Mouse (Mus musculus): ENCODE measurements around the gene Hopx.
A peak's percentile ranks its signal among the peaks of the same experiment; 100 is the strongest.

Hopx gene

DNA sequence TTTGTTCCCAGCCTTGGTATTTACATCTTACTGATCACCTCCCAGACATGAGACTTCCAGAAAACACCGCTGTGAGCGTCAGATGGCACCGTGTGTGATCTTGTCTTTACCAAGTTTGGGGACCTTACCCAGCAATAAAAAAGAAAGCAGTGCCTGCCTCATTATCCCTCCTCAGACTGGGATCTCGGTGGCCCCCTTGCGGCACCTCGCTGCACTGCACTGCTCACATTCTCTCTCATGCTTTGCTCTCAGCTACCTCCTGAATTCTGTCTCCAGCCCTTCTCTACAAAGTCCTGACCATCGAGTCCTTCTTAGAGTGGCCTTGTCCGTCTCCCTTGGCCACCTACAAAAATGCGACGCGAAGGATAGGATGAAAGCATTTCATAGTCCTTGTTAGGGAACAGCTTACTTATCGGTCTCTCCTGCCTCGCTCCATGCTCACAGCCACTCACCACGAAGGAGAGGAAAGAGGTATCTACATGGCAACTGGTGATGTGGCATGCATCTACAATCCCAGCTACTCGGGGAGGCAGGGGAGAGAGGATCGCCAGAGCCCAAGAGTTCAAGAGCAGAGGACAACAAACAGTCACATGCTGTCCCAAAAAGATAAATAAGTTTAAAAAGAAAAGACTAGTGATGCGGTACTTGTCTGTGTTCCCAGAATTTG lies 53.4 kb downstream of the Hopx start:
- DNase-seq: peak; percentile 87

DNA sequence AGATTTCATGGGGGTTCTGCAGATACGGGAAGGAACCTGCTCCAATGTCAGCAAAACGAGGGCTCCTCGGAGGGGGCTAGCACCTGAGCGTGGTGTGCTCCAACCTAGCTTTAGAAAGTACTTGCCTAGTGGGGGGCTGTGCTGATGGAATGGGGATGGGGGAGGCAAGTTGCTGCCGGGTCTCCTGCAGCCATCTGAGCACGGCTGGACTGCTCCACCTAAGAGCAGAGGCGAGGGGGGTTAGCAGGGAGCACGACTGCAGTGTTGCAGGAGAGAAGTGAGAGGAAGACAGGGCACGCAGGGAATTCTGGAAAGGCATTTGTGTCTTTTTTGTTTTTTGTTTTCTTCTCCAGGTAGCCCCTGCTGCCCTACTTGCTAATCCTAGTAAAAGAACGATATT lies 54.6 kb downstream of the Hopx start:
- DNase-seq: no peak

DNA sequence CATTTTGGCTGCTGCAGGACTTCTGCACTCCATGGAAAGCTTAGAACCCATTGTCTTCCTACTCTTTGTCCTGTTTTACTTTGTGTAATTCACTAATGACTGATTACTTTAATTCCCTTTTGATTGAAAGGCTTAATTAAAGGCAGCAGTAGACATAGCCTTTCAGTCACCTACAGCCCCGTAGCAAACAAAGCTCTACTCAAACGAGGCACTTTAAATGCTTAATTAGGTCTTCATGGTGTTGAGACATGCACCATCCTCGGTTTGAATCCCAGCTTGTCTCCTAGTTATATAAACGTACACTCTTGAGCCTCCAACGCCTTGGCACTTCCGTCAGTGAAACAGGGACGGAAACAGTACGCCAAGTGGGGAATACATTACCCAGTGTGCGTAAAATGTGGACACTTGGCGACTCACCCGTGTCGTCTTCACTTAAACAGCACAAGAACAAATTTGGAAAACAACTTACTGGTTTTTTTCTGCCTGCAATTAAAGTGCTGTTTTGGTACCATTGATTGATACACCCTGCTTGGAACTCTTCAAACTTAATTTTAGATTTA lies 58.0 kb downstream of the Hopx start:
- DNase-seq: no peak

DNA sequence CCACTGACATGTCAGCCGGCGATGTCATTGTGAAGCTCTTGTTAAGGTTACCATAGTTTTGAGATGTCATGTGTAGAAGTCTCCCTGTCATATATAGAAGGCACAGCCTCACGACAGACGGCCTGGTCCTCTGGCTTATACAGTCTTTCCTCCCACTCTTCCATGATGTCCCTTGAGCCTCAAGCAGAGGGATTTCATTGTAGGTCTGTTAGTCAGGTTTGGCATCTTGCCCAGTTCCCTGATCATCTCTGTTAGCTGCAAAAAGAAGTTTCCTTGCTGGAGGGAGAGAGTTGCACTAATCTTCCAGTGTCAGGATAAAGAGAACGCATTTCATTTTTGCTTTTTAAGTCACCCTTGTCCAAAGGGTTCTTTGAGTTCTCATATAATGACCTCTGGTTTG lies 62.3 kb downstream of the Hopx start:
- DNase-seq: no peak

DNA sequence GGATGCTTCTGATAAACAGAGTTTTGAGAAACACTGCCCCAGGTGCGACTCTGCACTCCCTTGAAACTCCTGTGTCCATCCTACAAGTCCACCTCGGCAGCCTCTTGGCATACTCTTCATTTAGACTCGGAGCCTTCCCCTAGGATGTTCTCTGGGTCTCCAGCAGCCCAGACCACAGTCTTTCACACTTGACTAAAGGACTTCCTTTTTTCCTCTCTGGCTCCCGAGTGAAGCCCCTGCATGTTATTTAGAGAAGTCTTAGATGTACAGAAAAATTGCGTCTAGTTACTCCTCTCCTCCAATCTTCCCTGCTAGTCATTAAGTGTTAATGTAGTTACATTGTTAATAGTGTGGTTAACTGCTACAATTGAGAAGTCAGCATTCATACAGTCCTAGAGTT lies 70.6 kb downstream of the Hopx start:
- DNase-seq: no peak

DNA sequence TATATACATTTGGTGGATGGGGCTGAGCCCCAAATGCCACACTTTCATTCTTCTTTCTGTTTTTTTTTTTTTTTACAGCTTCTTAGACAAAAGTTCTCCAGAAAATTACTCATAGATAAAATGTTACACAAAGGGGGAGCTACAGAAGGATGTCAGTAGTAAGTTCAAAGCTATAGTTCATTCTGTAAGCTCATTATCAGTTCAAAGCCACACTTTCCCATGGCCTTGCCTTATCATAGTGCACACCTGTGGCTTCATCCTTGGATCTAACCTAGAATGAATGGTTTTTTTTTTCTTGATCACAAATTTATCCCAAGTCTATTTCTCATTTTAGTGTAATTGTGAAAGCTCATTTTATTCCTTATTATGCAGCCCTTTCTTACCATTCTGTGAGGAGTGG lies 75.5 kb downstream of the Hopx start:
- DNase-seq: no peak

DNA sequence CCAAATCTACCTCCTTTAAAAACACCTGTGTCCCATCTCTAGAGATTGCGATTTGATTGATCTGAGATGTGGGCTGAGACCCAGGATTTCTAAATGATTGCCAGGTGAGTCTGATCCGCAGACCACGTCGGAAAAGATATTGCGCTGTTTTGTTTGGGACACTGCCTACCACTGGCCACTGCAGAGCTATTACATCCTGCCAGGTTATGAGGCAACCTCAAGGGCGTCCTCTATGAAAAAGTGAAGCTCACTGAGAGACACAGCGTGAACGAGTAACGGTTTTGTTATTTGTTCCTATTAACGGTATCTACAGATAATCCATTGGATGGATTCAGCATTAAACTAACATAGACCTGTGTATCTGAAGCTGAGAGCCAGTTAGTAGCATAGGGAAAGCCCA lies 76.5 kb downstream of the Hopx start:
- DNase-seq: no peak

All from thymus, postnatal 4 days (tissue).